Mouse (Mus musculus): ENCODE results near the gene Aif1l.

DNA sequence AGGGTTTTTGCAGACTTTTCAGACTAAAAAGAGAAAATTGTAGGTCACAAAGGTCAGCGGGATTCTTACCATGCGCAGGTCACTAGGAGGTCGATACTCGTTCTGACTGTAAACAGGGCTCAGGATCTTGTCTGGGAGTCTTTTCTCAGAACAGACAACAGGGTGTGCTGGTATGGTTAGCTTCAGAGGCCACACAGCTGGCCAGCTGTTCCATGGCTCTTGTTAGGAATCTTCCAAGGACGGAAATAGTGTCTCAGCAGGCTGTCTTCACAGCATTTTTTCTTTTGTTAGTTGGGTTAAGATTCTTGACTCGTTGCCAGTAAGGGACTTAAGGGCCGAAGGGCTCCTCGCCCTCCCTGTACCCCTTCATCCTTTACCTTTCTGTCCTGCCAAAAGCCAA lies 16.9 kb downstream of the Aif1l start:
- TF ChIP-seq CTCF (IDR thresholded peaks at IDR 0.05; ENCODE audit: low read depth) (no peak), EP300 (IDR thresholded peaks at IDR 0.05; ENCODE audit: low read depth) (no peak)

All from heart, postnatal 0 days (tissue).